Mouse (Mus musculus) liver, embryonic 14.5 days (tissue): ENCODE measurements around the gene Frmd8. TPM values are rescaled to one million over a fixed set of nuclear protein-coding genes. Genes with fewer than 3 reads are reported as not detected.
A peak's percentile ranks its signal among the peaks of the same experiment; 100 is the strongest.

Source experiments
- ATAC-seq: fragments of 200-750 bp; cut with Nextera tagmentation; 2 replicates; pipeline ENCODE4 v1.8.0; 2017; ENCODE audit warnings: moderate number of reproducible peaks, mild to moderate bottlenecking, moderate library complexity; ENCODE audit not compliant: insufficient read depth
- DNase-seq, 3 experiments: peaks; one replicate each; pipeline ENCODE4 v3.0.0-alpha.2; 2012 to 2013; ENCODE audit warnings: low read depth in 3 of 3, low spot score in 3 of 3
- H3K27ac ChIP-seq: fragments of 300-500 bp; sonication (generic); 2 replicates; pipeline ENCODE4 v1.5.1; 2014; ENCODE audit warnings: moderate library complexity, mild to moderate bottlenecking, control low read depth, inconsistent platforms
- H3K27me3 ChIP-seq: fragments of 300-500 bp; sonication (generic); 2 replicates; pipeline ENCODE4 v1.6.1; 2014; ENCODE audit warnings: mild to moderate bottlenecking, low read length, moderate library complexity; ENCODE audit not compliant: control insufficient read depth, insufficient read depth
- H3K36me3 ChIP-seq: fragments of 300-500 bp; sonication (generic); replicated peaks from 2 replicates; pipeline ENCODE4 v1.6.1; 2014; ENCODE audit warnings: low read depth; ENCODE audit not compliant: control insufficient read depth, insufficient read depth
- H3K4me1 ChIP-seq, 2 experiments: fragments of 200-500 bp in 1 of 2; fragments of 300-500 bp in 1 of 2; sonication (generic) in 1 of 2; replicated peaks; 2 replicates each; pipeline ENCODE4 v1.6.1; 2012 to 2014; ENCODE audit warnings: antibody characterized with exemption in 1 of 2, inconsistent platforms in 1 of 2, low read length in 1 of 2; ENCODE audit not compliant: control insufficient read depth in 2 of 2, insufficient read depth in 2 of 2
- H3K4me2 ChIP-seq: fragments of 300-500 bp; sonication (generic); 2 replicates; pipeline ENCODE4 v1.6.1; 2014; ENCODE audit warnings: low read depth, mild to moderate bottlenecking, control low read depth, moderate library complexity
- H3K4me3 ChIP-seq, 2 experiments: fragments of 200-500 bp in 1 of 2; fragments of 300-500 bp in 1 of 2; sonication (generic) in 1 of 2; 2 replicates each; pipeline ENCODE4 v1.5.1; 2012 to 2014; ENCODE audit warnings: low read depth in 2 of 2, low read length in 2 of 2, mild to moderate bottlenecking in 2 of 2, control low read depth in 1 of 2, inconsistent platforms in 1 of 2, moderate library complexity in 1 of 2; ENCODE audit not compliant: insufficient read depth in 1 of 2
- H3K9ac ChIP-seq: fragments of 300-500 bp; sonication (generic); replicated peaks from 2 replicates; pipeline ENCODE4 v1.6.1; 2014; ENCODE audit warnings: mild to moderate bottlenecking, control low read depth, moderate library complexity
- H3K9me3 ChIP-seq: fragments of 300-500 bp; sonication (generic); 2 replicates; pipeline ENCODE4 v1.6.1; 2016; ENCODE audit warnings: low read length, mixed read lengths; ENCODE audit not compliant: control insufficient read depth
- CTCF ChIP-seq: IDR thresholded peaks from 2 replicates; pipeline ENCODE4 v1.5.1; 2016; ENCODE audit warnings: antibody characterized with exemption, low read depth, control low read depth
- EP300 ChIP-seq: IDR thresholded peaks from 2 replicates; pipeline ENCODE4 v1.6.1; 2016; ENCODE audit warnings: antibody characterized with exemption, low read depth
- whole genome bisulfite sequencing: fragments of 180-500 bp; shearing (Covaris S2); extraction: QIAGEN DNeasy Blood & Tissue Kit; methylation state at CpG from one replicate; pipeline ENCODE4 v1.1.7; 2014; ENCODE audit not compliant: insufficient replicate concordance; 5-methylcytosine and 5-hydroxymethylcytosine counted together
- polyA plus RNA-seq, 2 experiments: library from polyadenylated mRNA; depleted of rRNA in 1 of 2; stranded (reverse) in 1 of 2; unstranded in 1 of 2; fragments of >200 nt; fragmentation: Nextera tagmentation in 1 of 2; extraction: Ambion mirVana in 1 of 2; gene quantifications; 2 replicates each; pipeline versions ENCODE4 v1.2.1 to v1.2.3; 2012 to 2014

Gene Frmd8
- polyA plus RNA-seq, 2 experiments: 6.6 to 6.7 TPM

DNA sequence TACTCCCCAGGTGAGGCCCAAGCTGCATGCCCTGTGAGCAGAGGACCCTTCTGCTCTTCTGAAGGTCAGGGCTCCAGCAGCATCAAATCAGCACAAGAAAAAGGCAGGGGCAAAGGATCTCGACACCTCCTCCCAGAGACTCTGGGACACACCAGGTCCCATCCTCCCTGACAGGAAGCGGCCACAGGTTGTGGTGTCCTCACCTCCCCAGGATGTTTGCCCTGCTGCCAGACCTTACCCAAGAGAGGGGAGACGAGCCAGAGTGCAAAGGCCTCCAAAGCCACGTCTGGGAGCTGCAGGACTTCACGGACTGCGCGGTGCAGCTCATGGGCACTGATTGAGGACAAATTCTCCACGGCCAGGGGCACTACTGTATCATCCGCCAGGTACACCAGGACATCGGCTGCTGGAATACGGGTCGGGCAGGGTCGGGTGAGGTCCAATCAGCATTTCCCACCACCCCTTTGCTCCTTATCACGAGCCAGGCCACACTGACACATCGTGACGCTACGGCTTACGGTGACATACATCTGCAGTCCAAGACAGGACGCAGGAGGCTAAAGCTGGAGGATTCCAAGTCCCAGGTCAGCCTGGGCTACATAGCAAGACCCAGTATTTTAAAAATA is 2.0 kb downstream of the Frmd8 start:
- WGBS: 45% methylated on average over 19 of the region's 19 CpGs
- peaks cover 10 to 29% of the 10 kb centered on the region in 2 experiments for H3K4me1 ChIP-seq
- H3K4me3 ChIP-seq: no peak overlapping the region

DNA sequence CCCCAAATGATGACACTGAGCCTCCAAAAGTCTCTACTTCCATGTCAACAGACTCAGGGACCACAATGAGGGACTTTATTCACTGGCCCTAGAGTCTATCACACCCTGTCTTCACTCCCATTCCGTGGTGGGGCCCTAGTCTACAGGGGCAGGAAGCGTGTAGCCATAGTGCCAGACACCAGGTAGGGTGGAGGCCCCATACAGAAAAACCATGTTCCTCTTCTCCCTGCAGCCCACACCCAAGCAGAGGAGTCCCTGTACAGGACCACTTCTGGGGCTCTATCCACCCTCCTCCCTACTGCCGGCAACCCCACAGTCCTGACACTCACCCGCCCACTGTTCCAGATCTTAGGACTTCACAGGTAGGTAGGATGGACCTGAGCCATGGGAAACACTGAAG is 2.5 kb downstream of the Frmd8 start:
- no peak overlapping the region for H3K9ac ChIP-seq
- peaks cover 10 to 25% of the 10 kb centered on the region in 2 experiments for H3K4me1 ChIP-seq
- no peak overlapping the region for H3K27ac ChIP-seq

More for the DNA sequence above, 2.0 kb downstream of the Frmd8 start:
- no peak for TF ChIP-seq EP300
- no peak for TF ChIP-seq CTCF
- DNase-seq (no peak), ATAC-seq (no peak)
- Histone ChIP-seq H3K9ac (no peak overlapping the region), H3K9me3 (no peaks in the 10 kb centered on the region), H3K4me2 (no peak overlapping the region; the same call in 1 of the 2 replicates), H3K27me3 (no peaks in the 10 kb centered on the region), H3K27ac (no peak overlapping the region), H3K36me3 (no peaks in the 10 kb centered on the region; the same call in 1 of the 2 replicates)

DNA sequence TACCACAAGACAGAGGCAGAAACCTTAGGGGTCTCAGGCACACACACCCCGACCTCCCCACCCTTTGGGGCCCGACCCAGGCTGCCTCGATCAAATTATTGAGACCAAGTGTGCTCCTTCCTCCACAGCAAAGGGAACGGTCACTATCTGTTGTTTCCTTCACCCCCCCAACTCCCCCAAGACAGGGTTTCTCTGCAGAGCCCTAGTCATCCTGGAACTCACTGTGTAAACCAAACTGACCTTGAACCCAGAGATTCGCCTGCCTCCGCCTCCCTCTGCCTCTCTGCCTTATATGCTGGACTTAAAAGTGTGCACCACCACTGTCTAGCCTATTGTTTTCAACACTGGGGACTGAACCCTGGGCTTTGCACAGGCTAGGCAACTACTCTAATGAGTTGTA is 3.4 kb downstream of the Frmd8 start:
- Histone ChIP-seq H3K4me1 (peaks cover 10 to 24% of the 10 kb centered on the region in 2 experiments), H3K9ac (no peak overlapping the region), H3K36me3 (no peaks in the 10 kb centered on the region; the same call in 1 of the 2 replicates), H3K27me3 (no peaks in the 10 kb centered on the region), H3K4me2 (no peak overlapping the region), H3K4me3 (no peak overlapping the region), H3K27ac (no peak overlapping the region), H3K9me3 (no peaks in the 10 kb centered on the region)
- 31% methylated on average over 6 of the region's 6 CpGs for WGBS
- ATAC-seq: no peak
- no peak for DNase-seq
- TF ChIP-seq CTCF (no peak), EP300 (no peak)

More for the DNA sequence above, 2.5 kb downstream of the Frmd8 start:
- no peaks in the 10 kb centered on the region for H3K9me3 ChIP-seq
- H3K36me3 ChIP-seq: no peaks in the 10 kb centered on the region; the same call in 1 of the 2 replicates
- H3K27me3 ChIP-seq: no peaks in the 10 kb centered on the region
- WGBS: 35% methylated on average over 4 of the region's 4 CpGs
- no peak for TF ChIP-seq EP300
- TF ChIP-seq CTCF: no peak
- no peak overlapping the region for H3K4me3 ChIP-seq
- no peak overlapping the region; the same call in 1 of the 2 replicates for H3K4me2 ChIP-seq
- ATAC-seq: no peak
- no peak for DNase-seq

DNA sequence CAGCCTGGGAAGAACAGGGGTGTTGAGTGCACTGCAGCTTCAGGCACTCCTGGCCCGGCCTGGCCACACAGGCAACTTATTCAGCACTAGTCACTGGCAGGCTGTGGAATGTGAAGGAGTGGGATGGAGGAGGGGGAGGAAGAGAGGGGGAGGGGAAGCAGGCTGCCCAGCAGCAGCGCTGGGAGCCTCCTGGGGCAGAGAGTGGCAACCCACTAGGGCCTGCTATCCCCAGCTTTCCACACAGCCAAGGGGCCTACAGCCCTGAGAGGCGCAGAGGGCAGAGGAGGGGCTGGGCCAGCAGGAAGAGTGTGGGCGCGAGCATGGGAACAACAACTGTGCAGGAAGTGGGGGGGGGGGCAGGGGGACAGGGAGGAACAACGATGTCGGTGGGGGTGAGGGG is 3.8 kb downstream of the Frmd8 start:
- 0 out of 2 replicates have a peak, but pooled peaks have one; percentile 9 for ATAC-seq
- TF ChIP-seq EP300 (no peak), CTCF (no peak)
- DNase-seq: no peak
- no peaks in the 10 kb centered on the region; the same call in 1 of the 2 replicates for H3K36me3 ChIP-seq
- H3K9ac ChIP-seq: no peak overlapping the region
- peaks cover 10 to 24% of the 10 kb centered on the region in 2 experiments for H3K4me1 ChIP-seq
- H3K27me3 ChIP-seq: no peaks in the 10 kb centered on the region
- 0 out of 2 replicates have a peak overlapping the region, but pooled peaks have one; percentile 14 for H3K4me2 ChIP-seq
- no peak overlapping the region for H3K27ac ChIP-seq
- WGBS: 28% methylated on average over 7 of the region's 7 CpGs
- no peaks in the 10 kb centered on the region for H3K9me3 ChIP-seq
- H3K4me3 ChIP-seq: no peak overlapping the region

DNA sequence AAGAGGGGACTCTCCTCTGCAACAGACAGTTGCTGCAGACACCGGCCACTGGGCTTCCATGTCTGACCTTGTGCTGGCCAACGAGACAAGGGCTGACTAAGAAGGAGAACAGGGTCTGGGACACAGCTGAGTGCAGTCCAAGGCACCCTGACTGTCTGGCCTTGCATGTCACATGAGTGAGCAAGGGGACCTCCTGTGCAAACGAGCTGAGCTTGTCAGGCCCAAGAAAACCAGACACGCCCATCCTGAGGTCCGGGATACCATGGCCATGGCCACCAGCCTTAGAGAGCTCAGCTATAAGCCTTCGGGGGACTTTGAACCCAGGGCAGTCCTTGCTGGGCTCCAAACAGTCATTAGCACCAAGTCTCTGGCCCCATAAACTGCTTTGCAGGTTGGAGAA is 7.0 kb downstream of the Frmd8 start:
- DNase-seq (no peak), ATAC-seq (no peak)
- Histone ChIP-seq H3K27ac (no peak overlapping the region), H3K4me1 (peaks cover under 1 to 5% of the 10 kb centered on the region in 2 experiments; a peak in 1 of 4 replicates), H3K27me3 (no peaks in the 10 kb centered on the region), H3K9me3 (no peaks in the 10 kb centered on the region), H3K36me3 (no peaks in the 10 kb centered on the region; the same call in 1 of the 2 replicates), H3K9ac (no peak overlapping the region), H3K4me2 (no peak overlapping the region), H3K4me3 (no peak overlapping the region)
- WGBS: 71% methylated on average over 6 of the region's 6 CpGs
- TF ChIP-seq CTCF (no peak), EP300 (no peak)
